Mouse (Mus musculus): ENCODE results near the gene A030014E15Rik.
"Not testable (repeated sequence)": the region's sequence is repeated elsewhere in the genome, so short reads cannot be mapped to it uniquely, and the experiment has no call there.

A030014E15Rik gene

DNA sequence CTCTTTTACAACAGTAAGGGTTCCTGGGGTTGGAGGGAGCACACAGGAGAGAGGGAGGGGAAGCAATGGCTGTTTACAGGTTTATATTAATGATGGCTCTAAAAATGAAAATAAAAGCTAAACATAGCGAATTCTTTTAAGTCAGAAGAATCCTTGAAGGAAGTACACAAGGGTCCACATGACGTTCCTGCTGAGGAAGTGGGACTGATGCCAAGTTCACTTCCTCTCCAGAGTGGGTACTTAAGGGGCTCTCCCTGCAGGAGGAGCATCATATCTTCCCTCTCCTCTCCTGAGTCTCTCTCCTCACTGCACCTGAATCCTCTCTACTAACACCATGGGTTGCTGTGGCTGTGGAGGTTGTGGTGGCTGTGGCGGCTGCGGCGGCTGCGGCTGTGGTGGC, at the start of gene A030014E15Rik:
Gene A030014E15Rik, plus strand, starts transcription at position 268 of the 400 bp plus-strand sequence.
- no peak for DNase-seq (ENCODE audit: low spot score)

DNA sequence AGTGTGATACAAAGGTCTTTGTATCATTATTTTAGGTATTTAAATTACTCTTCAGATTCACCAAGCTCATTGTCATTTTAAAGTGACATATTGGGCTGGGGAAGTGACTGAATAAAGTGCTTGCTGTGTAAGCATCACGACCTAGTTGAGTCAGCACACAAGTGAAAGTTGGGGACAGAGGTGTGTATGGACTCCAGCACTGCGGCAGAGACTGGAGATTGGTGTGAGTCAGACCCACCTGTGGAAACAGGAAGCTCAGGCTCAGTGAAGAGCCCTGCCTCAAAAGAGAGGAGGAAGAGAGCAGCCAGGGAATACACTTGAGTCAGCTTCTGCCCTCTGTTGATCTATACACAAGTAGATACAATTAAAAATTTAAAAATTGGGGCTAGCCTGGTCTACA, 45.5 kb upstream of the A030014E15Rik start:
- DNase-seq (ENCODE audit: low spot score): no peak

DNA sequence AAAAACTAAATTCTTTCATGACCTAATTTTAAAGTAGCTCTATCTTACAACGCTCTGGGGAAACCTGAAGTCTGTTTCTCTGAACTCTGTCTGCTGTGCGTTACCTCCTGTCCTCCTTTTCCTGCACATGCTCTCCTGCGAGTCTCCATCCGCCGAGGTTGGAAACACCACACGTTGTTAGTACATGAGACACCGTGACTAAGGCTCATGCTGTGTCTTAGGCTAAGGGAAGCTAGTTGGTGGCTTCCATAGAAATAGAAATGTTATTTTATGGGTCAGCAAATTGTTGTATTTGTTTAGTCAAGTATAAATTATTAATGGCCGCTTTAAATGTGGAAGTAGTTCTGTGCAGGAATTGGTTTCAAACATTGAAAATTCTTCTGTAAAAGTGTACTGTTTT, 44.5 kb upstream of the A030014E15Rik start:
- no peak for DNase-seq (ENCODE audit: low spot score)

DNA sequence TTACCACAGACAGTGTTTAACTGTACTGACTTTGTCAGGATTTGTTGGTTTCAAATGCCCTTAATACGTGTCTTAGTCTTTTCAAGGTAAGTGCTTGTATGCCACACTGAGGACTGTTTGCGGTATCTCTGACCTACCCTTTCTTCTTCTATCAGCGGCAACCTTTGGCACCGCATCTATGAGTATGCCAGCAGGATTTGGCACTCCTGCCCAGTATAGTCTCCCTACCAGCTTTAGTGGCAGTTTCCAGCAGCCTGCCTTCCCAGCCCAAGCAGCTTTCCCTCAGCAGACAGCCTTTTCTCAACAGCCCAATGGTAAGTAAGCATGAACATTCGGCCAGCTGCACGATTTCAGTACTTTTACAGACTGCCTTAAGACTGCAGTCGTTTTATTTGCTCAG, 31.4 kb upstream of the A030014E15Rik start:
- DNase-seq (ENCODE audit: low spot score): no peak

DNA sequence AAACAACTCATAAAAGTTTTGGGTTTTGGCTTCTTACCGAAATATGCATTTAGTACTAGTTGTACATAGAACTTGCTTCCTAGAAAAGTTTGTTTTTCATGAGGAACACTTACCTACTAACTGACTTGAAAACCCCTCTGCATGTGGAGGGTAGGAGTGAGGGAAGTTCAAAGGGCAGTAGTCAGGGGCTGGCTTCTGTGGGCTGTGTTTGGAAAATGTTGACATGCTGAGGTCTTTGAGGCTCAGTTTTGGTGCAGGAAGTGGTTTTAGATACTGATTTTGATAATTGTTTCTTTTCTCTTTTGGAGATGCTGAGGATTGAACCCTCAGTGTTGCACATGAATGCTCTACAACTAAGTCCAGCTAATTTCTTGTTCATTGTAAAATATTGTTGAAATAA, 24.1 kb upstream of the A030014E15Rik start:
- DNase-seq (ENCODE audit: low spot score): no peak

DNA sequence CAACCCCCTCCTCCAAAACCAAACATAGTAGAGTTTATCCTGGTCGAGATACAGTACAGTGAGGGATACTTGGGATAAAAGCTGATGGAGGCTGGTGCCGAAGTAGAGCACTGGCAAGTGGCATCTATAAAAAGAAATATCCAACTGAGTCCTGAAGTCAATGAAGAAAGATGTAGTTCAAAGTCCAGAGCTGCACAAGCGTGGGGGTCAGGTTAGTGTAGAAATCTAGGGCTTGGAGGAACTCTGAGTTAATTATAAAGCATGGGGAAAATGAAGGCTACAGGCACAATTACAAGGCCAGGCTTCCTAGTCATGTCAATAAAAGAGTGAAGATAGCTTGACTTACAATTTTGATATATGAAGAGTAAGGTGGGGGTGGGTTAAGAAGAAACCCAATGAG, 23.5 kb upstream of the A030014E15Rik start:
- no peak for DNase-seq (ENCODE audit: low spot score)

DNA sequence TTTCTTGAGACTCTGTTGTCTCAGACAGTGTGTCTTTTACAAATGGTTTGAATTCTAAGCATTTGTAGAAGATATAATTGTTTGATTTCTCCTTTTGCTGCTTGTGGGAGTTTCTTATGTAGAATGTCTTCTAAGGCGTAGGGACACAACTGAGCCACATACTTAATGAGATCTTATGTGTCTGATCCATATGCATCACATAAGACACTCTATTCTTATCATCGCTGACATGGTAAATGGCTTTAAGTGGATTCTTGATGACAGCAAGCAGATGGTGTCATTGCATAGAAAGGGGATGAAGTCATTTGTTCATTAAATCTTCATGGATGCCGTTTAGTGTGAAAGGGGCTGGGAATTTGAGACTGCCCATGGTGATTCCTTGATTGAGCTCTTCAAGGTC, 18.8 kb upstream of the A030014E15Rik start:
- DNase-seq (ENCODE audit: low spot score): no peak

DNA sequence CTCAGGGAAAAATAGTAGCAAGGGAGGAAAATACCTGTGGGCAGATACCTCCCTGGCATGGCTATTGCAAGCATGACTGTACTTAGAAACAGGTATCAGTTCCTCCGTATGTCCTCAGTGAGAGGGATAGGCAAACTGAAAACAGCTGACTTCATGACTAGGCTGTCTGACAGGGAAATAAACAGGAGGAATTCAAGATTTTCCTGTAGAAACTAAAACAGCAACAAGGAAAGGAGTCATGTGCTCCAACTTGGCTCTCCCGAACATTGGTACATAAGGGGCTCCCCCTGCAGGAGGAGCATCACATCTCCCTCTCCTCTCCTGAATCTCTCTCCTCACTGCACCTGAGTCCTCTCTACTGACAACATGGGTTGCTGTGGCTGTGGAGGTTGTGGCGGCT, 11.7 kb upstream of the A030014E15Rik start, which contains the start of gene A030005L19Rik:
Gene A030005L19Rik, plus strand, starts transcription at position 301 of the 400 bp plus-strand sequence.
- no peak for DNase-seq (ENCODE audit: low spot score)

DNA sequence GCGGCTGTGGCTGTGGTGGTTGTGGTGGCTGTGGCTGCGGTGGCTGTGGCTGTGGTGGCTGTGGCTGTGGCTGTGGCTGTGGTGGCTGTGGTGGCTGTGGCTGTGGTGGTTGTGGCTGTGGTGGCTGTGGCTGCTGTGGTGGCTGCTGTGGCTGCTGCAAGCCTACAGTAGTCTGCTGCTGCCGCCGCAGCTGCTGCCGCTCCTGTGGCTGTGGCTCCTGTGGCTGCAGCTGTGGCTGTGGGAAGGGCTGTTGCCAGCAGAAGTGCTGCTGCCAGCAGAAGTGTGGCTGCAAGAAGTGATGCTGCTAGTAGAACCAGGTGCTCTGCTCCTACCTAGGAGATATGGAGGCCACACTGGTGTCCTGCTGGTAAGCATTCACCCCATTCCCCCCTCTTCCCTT, 11.3 kb upstream of the A030014E15Rik start:
- not testable (repeated sequence) for DNase-seq (ENCODE audit: low spot score)

DNA sequence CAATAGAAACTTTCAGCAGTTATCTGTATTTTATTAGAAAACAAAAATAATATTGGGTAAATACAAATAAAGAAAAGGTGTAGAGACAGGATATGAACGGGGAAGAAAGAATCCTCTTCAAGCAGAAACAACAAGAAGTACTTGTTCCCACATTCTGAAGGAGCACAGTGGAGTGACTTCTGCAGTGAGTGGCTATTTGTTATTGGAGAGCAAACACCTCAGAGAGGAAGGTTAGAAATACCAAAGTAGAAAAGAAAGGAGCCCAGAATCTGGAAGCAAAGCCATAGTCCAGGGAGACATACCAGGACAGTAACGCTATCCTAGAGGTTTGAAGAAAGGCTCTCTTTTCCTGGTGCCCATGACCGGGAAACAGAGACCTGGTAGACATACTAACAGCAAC, 5.8 kb downstream of the A030014E15Rik start:
- DNase-seq (ENCODE audit: low spot score): not testable (repeated sequence)

DNA sequence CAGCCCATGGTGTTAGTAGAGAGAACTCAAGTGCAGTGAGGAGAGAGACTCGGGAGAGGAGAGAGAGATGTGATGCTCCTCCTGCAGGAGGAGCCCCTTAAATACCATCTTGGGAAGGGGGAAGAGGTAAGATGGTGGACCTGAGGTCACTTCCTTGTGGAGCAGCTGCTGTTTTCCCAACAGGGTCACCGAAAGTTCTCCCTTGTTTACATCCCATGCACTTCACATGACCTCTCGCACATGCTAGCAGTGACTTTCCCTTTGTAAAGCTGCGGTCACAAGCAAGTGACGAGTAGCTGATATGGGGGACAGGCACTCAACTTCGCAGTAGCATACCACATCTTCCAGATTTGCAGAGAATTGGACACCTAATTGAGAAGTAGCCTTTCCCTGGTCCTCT, 6.6 kb downstream of the A030014E15Rik start, which contains the start of gene Gm6217:
Gene Gm6217, minus strand, starts transcription at position 74 of the 400 bp plus-strand sequence.
- DNase-seq (ENCODE audit: low spot score): not testable (repeated sequence)

DNA sequence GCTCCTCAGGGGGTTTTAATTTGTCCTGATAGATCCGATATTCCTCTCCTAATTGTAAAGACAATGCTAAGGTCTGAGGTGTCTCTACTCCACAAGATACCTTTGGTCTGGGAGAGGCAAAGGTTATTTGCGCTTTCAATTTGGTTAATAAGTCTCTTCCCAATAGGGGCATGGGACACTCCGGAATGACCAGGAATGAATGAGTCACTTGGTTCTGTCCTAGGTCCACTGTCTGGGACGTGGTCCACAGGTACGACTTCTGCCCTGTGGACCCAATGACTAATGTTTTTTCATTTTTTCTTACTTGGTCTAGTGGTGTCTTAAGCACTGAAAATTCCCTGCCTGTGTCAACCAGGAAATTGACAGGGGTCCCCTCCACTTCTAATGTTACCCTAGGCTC, 13.9 kb downstream of the A030014E15Rik start:
- no peak for DNase-seq (ENCODE audit: low spot score)

DNA sequence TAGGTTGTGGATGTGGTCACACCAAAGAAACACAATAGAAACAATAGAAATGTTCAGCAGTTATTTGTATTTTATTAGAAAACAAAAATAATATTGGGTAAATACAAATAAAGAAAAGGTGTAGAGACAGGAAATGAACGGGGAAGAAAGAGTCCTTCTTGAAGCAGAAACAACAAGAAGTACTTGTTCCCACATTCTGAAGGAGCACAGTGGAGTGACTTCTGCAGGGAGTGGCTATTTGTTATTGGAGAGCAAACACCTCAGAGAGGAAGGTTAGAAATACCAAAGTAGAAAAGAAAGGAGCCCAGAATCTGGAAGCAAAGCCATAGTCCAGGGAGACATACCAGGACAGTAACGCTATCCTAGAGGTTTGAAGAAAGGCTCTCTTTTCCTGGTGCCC, 17.8 kb downstream of the A030014E15Rik start:
- not testable (repeated sequence) for DNase-seq (ENCODE audit: low spot score)

DNA sequence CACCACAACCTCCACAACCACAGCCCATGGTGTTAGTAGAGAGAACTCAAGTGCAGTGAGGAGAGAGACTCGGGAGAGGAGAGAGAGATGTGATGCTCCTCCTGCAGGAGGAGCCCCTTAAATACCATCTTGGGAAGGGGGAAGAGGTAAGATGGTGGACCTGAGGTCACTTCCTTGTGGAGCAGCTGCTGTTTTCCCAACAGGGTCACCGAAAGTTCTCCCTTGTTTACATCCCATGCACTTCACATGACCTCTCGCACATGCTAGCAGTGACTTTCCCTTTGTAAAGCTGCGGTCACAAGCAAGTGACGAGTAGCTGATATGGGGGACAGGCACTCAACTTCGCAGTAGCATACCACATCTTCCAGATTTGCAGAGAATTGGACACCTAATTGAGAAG, 18.6 kb downstream of the A030014E15Rik start, which contains the start of gene A030003K21Rik:
Gene A030003K21Rik, minus strand, starts transcription at position 94 of the 400 bp plus-strand sequence.
- not testable (repeated sequence) for DNase-seq (ENCODE audit: low spot score)

DNA sequence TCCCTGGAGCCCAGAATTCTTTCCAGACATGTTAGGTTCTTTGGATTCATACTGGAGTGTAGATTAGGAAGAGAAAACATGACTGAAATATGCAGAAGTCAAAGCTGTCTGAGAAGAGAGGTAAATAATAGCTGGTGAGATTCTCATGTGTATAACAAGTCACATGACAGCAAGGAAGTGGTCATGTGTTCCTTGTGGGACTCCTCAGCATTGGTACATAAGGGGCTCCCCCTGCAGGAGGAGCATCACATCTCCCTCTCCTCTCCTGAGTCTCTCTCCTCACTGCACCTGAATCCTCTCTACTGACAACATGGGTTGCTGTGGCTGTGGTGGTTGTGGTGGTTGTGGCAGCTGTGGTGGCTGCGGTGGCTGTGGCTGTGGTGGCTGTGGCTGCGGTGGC, 21.3 kb downstream of the A030014E15Rik start:
- DNase-seq (ENCODE audit: low spot score): not testable (repeated sequence)

DNA sequence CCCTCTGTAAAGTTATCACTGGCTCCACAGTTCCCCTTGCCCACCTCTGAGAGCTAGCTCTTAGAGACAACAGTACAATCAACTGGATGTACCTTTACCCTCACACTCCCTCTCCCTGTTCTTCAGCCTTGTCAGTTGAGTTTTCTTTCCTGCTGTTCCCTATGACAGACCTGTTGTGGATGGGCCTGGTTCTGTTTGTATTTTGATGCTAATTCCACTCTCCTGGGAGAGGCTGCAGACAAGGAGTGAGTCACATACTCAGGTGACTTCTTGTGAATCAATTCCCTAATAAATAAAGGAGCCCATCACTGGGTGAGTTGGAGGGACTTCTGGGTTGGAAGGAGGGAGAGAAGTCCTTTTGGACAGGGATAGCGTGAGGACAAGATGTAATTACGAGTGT, 23.9 kb downstream of the A030014E15Rik start:
- DNase-seq (ENCODE audit: low spot score): no peak

DNA sequence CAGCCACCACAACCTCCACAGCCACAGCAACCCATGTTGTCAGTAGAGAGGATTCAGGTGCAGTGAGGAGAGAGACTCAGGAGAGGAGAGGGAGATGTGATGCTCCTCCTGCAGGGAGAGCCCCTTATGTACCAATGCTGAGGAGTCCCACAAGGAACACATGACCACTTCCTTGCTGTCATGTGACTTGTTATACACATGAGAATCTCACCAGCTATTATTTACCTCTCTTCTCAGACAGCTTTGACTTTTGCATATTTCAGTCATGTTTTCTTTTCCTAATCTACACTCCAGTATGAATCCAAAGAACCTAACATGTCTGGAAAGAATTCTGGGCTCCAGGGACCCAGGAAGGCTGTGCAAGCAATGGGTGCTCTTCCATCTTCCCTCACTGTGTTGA, 31.2 kb downstream of the A030014E15Rik start, which contains the start of gene Gm7544:
Gene Gm7544, minus strand, starts transcription at position 101 of the 400 bp plus-strand sequence.
- DNase-seq (ENCODE audit: low spot score): not testable (repeated sequence)

DNA sequence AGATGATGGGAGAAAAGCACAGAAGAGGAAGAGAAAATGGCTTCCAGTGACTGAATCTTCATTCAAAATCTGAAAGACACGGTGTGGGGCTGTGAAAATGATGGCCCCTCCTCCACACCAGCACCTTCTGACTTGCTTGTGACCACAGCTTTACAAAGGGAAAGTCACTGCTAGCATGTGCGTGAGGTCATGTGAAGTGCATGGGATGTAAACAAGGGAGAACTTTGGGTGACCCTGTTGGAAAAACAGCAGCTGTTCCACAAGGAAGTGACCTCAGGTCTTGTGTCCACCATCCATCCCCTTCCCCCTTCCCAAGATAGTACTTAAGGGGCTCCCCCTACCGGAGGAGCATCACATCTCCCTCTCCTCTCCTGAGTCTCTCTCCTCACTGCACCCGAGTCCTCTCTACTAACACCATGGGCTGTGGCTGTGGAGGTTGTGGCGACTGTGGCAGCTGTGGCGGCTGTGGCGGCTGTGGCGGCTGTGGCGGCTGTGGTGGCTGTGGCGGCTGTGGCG, 35.2 kb downstream of the A030014E15Rik start, which contains the start of gene Gm47955:
Gene Gm47955, plus strand, starts transcription at position 417 of the 516 bp plus-strand sequence.
- DNase-seq (ENCODE audit: low spot score): no peak

DNA sequence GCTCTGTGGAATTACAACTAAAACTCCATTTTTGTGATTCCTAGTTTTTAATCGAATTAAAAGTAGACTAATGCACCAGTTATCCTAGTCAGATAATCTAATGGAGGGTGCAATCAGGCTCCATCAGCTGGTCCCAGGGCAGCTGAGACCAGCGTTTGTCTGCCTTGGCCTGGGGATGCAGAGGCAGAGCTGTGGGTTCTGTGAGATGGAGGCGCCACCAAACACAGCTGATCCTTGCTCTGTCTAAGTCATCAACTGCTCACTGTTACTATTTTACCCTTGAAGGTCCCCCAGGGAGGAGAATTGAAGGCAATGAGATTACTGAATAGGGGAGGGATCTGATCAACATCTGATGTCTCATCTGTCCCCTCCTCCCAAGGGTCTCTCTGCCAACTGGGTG, 41.7 kb downstream of the A030014E15Rik start:
- DNase-seq (ENCODE audit: low spot score): no peak

DNA sequence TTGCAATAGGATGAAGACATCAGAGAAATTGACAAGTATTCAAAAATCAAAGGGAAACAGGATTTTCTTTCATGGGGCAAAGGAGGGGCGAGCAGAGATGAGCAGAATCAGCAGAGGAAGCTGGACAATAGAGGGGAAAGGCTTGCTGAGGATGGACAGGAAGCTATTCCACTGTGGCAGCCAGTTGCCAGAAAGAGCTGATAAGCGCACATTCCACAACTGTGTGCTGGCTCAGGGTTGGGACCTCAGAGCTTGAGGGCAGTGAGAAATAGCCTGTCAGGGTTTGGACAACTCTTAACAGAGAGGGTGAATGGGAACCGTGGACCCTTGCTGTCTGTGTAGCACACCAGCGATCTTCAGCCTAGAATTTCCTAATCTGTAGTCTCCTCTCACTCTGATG, 47.3 kb downstream of the A030014E15Rik start:
- DNase-seq (ENCODE audit: low spot score): no peak

DNA sequence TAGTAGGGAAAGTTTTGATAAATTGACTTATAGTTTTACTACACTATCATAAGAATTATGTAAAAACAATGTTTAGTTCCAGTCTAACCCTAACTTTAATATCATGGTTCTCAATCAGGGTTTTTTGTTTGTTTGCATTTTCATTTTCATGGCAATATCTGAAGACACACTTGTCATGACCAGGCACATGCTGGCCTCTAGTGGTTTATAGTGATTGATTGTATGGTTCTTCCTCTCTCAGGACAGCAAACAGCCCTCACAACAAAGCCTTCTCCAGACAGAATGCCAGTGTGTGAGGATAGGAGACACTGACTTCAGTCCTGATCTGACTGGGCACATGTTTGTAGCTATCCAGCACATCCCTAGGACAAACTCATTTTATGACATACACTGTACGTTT, 48.5 kb downstream of the A030014E15Rik start:
- DNase-seq (ENCODE audit: low spot score): no peak

DNA sequence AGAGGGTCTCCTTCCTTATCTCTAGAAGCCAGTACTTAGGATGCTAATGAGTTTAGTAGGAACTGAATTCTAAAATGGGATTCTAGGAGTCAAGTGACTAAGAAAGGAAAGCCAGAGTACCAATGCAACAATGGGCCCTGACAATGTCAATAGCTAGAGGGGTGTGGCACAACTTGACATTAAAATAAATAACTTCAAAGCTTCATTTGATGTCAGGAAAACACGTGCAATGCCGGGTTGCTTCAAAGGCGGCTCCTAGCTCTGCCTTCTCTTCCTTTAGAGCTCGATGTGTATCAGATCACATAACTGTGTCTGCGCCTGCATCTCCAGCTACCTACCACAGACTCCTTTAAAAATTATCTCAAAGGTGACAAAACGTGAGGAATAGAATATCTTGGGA, 49.2 kb downstream of the A030014E15Rik start:
- no peak for DNase-seq (ENCODE audit: low spot score)

DNA sequence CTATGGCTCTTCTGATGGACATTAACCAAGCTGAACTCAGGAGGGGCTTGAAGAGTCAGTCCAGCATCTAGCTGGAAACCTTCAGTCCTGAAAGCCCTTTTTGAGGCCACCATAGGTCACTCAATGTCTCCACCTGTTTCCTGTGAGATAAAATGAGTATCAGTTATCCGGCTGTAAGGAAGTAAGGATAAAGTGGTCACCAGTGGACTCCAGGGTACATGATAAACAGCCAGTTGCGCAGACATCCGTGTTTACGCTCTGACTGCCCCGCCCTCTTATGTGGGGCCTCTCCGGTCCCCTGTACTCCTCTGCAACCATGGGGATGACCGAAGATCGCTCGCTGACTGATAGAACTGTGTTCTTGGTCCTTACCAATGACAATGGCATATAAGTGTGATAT, 49.6 kb downstream of the A030014E15Rik start:
- no peak for DNase-seq (ENCODE audit: low spot score)

All from testis, postnatal 10 days (tissue).